Mouse (Mus musculus): Measurements from ENCODE around the gene Ctcf.

The Ctcf gene

GRCm38 (mm10) chr8:105702731-105703415 lies 66.5 kb downstream of the Ctcf start:
- DNase-seq = no peak

GRCm38 (mm10) chr8:105704146-105704812 lies 67.9 kb downstream of the Ctcf start:
- no peak for DNase-seq

GRCm38 (mm10) chr8:105704955-105705354 lies 68.6 kb downstream of the Ctcf start:
- DNase-seq = no peak

GRCm38 (mm10) chr8:105706426-105706825 lies 70.1 kb downstream of the Ctcf start:
- DNase-seq = no peak

- peak; percentile 94 for DNase-seq
Measured at GRCm38 (mm10) chr8:105707498-105708403, 71.4 kb downstream of the Ctcf start, which contains the start of the genes 4933405L10Rik and Enkd1. TSS of gene 4933405L10Rik (plus strand) at chr8:105707655. TSS of gene Enkd1 (minus strand) at chr8:105708210.

- no peak for DNase-seq
Measured at GRCm38 (mm10) chr8:105708675-105709074, 72.3 kb downstream of the Ctcf start.

GRCm38 (mm10) chr8:105709317-105709716 lies 72.9 kb downstream of the Ctcf start:
- no peak for DNase-seq

GRCm38 (mm10) chr8:105712286-105712685 lies 75.9 kb downstream of the Ctcf start:
- no peak for DNase-seq

- peak; percentile 89 for DNase-seq
Measured at GRCm38 (mm10) chr8:105714139-105714538, 77.8 kb downstream of the Ctcf start.

- DNase-seq = no peak
Measured at GRCm38 (mm10) chr8:105715042-105715441, 78.7 kb downstream of the Ctcf start.

- no peak for DNase-seq
Measured at GRCm38 (mm10) chr8:105716302-105716945, 80.1 kb downstream of the Ctcf start.

GRCm38 (mm10) chr8:105719637-105720036 lies 83.3 kb downstream of the Ctcf start:
- no peak for DNase-seq

GRCm38 (mm10) chr8:105722861-105723260 lies 86.5 kb downstream of the Ctcf start:
- DNase-seq = no peak

GRCm38 (mm10) chr8:105725726-105726125 lies 89.4 kb downstream of the Ctcf start:
- DNase-seq = no peak

GRCm38 (mm10) chr8:105727397-105728124 lies 91.2 kb downstream of the Ctcf start:
- DNase-seq = peak; percentile 76

GRCm38 (mm10) chr8:105732186-105732585 lies 95.8 kb downstream of the Ctcf start:
- no peak for DNase-seq
